Mouse (Mus musculus) hindbrain, postnatal 0 days (tissue): ENCODE data around the gene Srsf4. TPM values are rescaled to one million over a fixed set of nuclear protein-coding genes. Genes with fewer than 3 reads are reported as not detected.

Experiments used
- ATAC-seq: fragments of 200-750 bp; cut with Nextera tagmentation; 2 replicates; pipeline ENCODE4 v1.8.0; 2017; ENCODE audit warnings: mild to moderate bottlenecking, moderate TSS enrichment, moderate library complexity
- DNase-seq: peaks from one replicate; pipeline ENCODE4 v3.0.0-alpha.2; 2015; ENCODE audit warnings: low spot score
- H3K27ac ChIP-seq: fragments of 300-500 bp; sonication (generic); 2 replicates; pipeline ENCODE4 v1.5.1; 2014; ENCODE audit warnings: mild to moderate bottlenecking
- H3K27me3 ChIP-seq: fragments of 300-500 bp; sonication (generic); 2 replicates; pipeline ENCODE4 v1.6.1; 2014; ENCODE audit warnings: low read length, mixed read lengths; ENCODE audit not compliant: insufficient read depth
- H3K36me3 ChIP-seq: fragments of 300-500 bp; sonication (generic); 2 replicates; pipeline ENCODE4 v1.6.1; 2014; ENCODE audit warnings: low read length, mixed read lengths; ENCODE audit not compliant: insufficient read depth
- H3K4me1 ChIP-seq: fragments of 300-500 bp; sonication (generic); 2 replicates; pipeline ENCODE4 v1.6.1; 2014; ENCODE audit warnings: antibody characterized with exemption, low read length, mixed read lengths; ENCODE audit not compliant: insufficient read depth
- H3K4me2 ChIP-seq: fragments of 300-500 bp; sonication (generic); 2 replicates; pipeline ENCODE4 v1.6.1; 2014; ENCODE audit warnings: low read depth, mild to moderate bottlenecking, low read length, moderate library complexity, mixed read lengths
- H3K4me3 ChIP-seq: fragments of 300-500 bp; sonication (generic); 2 replicates; pipeline ENCODE4 v1.5.1; 2014; ENCODE audit warnings: low read length
- H3K9ac ChIP-seq: fragments of 300-500 bp; sonication (generic); replicated peaks from 2 replicates; pipeline ENCODE4 v1.6.1; 2014; ENCODE audit warnings: mild to moderate bottlenecking, low read length, moderate library complexity, mixed read lengths
- H3K9me3 ChIP-seq: fragments of 300-500 bp; sonication (generic); 2 replicates; pipeline ENCODE4 v1.6.1; 2016; ENCODE audit warnings: low read length, mixed read lengths
- CTCF ChIP-seq: IDR thresholded peaks from 2 replicates; pipeline ENCODE4 v1.5.1; 2016; ENCODE audit warnings: antibody characterized with exemption, control low read depth, low read depth
- WGBS: fragments of 180-500 bp; shearing (Covaris S2); extraction: QIAGEN DNeasy Blood & Tissue Kit; methylation state at CpG from one replicate; pipeline ENCODE4 v1.1.7; 2014; 5-methylcytosine and 5-hydroxymethylcytosine counted together
- polyA plus RNA-seq: library from polyadenylated mRNA; unstranded; fragments of >200 nt; fragmentation: Nextera tagmentation; extraction: Ambion mirVana; gene quantifications from 2 replicates; pipeline ENCODE4 v1.2.1, GENCODE M21; 2015
- total RNA-seq: library from RNA; depleted of rRNA; stranded (reverse); fragments of >200 nt; gene quantifications from 2 replicates; pipeline ENCODE4 v1.2.3, GENCODE M21; 2014

Gene Srsf4
- total and polyA plus RNA-seq, 2 experiments from 2014 or later = 25.9 to 76.0 TPM

GRCm38 (mm10) chr4:131872672-131873292 lies 635 bp upstream of the Srsf4 start:
- H3K27ac ChIP-seq = peak overlapping the region; percentile 79
- peak overlapping the region; percentile 74 for H3K4me3 ChIP-seq
- H3K9ac ChIP-seq = peak overlapping the region; percentile 90
- no peak for DNase-seq
- WGBS = 11% methylated on average over 11 of the region's 11 CpGs
- no peaks in the 10 kb centered on the region for H3K27me3 ChIP-seq
- no peak for TF ChIP-seq CTCF
- H3K36me3 ChIP-seq = no peaks in the 10 kb centered on the region
- peak; percentile 11 for ATAC-seq
- peaks cover 15% of the 10 kb centered on the region for H3K4me1 ChIP-seq
- H3K4me2 ChIP-seq = peak overlapping the region; percentile 96
- no peaks in the 10 kb centered on the region for H3K9me3 ChIP-seq

- H3K27me3 ChIP-seq = no peaks in the 10 kb centered on the region
- WGBS = under 1% methylated on average over 20 of the region's 20 CpGs
- TF ChIP-seq CTCF = no peak
- H3K9ac ChIP-seq = peak overlapping the region; percentile 90
- peak overlapping the region; percentile 96 for H3K4me2 ChIP-seq
- peaks cover 15% of the 10 kb centered on the region for H3K4me1 ChIP-seq
- peak overlapping the region; percentile 99 for H3K27ac ChIP-seq
- ATAC-seq (peak; percentile 10; the same call in 1 of the 2 replicates), DNase-seq (no peak)
- H3K36me3 ChIP-seq = no peaks in the 10 kb centered on the region
- H3K9me3 ChIP-seq = no peaks in the 10 kb centered on the region
- H3K4me3 ChIP-seq = peak overlapping the region; percentile 74
These were observed 736 bp downstream of the Srsf4 start for GRCm38 (mm10) chr4:131874169-131874536.

- Histone ChIP-seq H3K27me3 (no peaks in the 10 kb centered on the region), H3K4me1 (peaks cover 15% of the 10 kb centered on the region), H3K27ac (peak overlapping the region; percentile 99; the same call in 1 of the 2 replicates), H3K4me2 (peak overlapping the region; percentile 96), H3K9ac (peak overlapping the region; percentile 90), H3K4me3 (peak overlapping the region; percentile 74), H3K9me3 (no peaks in the 10 kb centered on the region), H3K36me3 (no peaks in the 10 kb centered on the region)
- WGBS = 5% methylated on average over 11 of the region's 11 CpGs
- DNase-seq (no peak), ATAC-seq (no peak)
- TF ChIP-seq CTCF = no peak
These were observed 1.1 kb downstream of the Srsf4 start for GRCm38 (mm10) chr4:131874567-131874966.

- Histone ChIP-seq H3K4me1 (peaks cover 15% of the 10 kb centered on the region), H3K27me3 (no peaks in the 10 kb centered on the region), H3K9ac (peak overlapping the region; percentile 90), H3K9me3 (no peaks in the 10 kb centered on the region), H3K4me3 (peak overlapping the region; percentile 74), H3K27ac (no peak overlapping the region), H3K4me2 (peak overlapping the region; percentile 96), H3K36me3 (no peaks in the 10 kb centered on the region)
- TF ChIP-seq CTCF = no peak
- 35% methylated on average over 3 of the region's 3 CpGs for WGBS
- no peak for DNase-seq
- no peak for ATAC-seq
These were observed 1.8 kb downstream of the Srsf4 start for GRCm38 (mm10) chr4:131875242-131875641.

- TF ChIP-seq CTCF = no peak
- ATAC-seq (no peak), DNase-seq (peak; percentile 23)
- WGBS = 50% methylated on average over 2 of the region's 2 CpGs
- Histone ChIP-seq H3K36me3 (no peaks in the 10 kb centered on the region), H3K4me2 (no peak overlapping the region), H3K27me3 (no peaks in the 10 kb centered on the region), H3K4me1 (peaks cover 15% of the 10 kb centered on the region), H3K27ac (no peak overlapping the region), H3K9ac (no peak overlapping the region), H3K4me3 (no peak overlapping the region), H3K9me3 (no peaks in the 10 kb centered on the region)
These were observed 3.4 kb downstream of the Srsf4 start for GRCm38 (mm10) chr4:131876836-131877235.

- DNase-seq (no peak), ATAC-seq (no peak)
- no peak overlapping the region for H3K4me3 ChIP-seq
- no peaks in the 10 kb centered on the region for H3K27me3 ChIP-seq
- peaks cover 15% of the 10 kb centered on the region for H3K4me1 ChIP-seq
- no peaks in the 10 kb centered on the region for H3K36me3 ChIP-seq
- H3K4me2 ChIP-seq = no peak overlapping the region
- no peak for TF ChIP-seq CTCF
- WGBS = 69% methylated on average over 1 of the region's 1 CpGs
- no peak overlapping the region for H3K9ac ChIP-seq
- no peaks in the 10 kb centered on the region for H3K9me3 ChIP-seq
- no peak overlapping the region for H3K27ac ChIP-seq
These were observed 6.3 kb downstream of the Srsf4 start for GRCm38 (mm10) chr4:131879692-131880091.

- DNase-seq = no peak
- no peak for TF ChIP-seq CTCF
- Histone ChIP-seq H3K4me2 (no peak overlapping the region), H3K4me3 (no peak overlapping the region), H3K36me3 (peaks cover 11% of the 10 kb centered on the region; the same call in 1 of the 2 replicates), H3K9me3 (no peaks in the 10 kb centered on the region), H3K27ac (no peak overlapping the region), H3K9ac (no peak overlapping the region), H3K4me1 (peaks cover 4% of the 10 kb centered on the region; the same call in 1 of the 2 replicates), H3K27me3 (no peaks in the 10 kb centered on the region)
- no peak for ATAC-seq
- WGBS = 89% methylated on average over 7 of the region's 7 CpGs
These were observed 7.9 kb downstream of the Srsf4 start for GRCm38 (mm10) chr4:131881306-131881705.
